Mouse (Mus musculus): ENCODE data around the gene Gpr35. TPM values are rescaled to one million over a fixed set of nuclear protein-coding genes. Genes with fewer than 3 reads are reported as not detected.

The Gpr35 gene
- polyA plus RNA-seq, 1 experiment from 2014 or later = 0.30 TPM

DNA sequence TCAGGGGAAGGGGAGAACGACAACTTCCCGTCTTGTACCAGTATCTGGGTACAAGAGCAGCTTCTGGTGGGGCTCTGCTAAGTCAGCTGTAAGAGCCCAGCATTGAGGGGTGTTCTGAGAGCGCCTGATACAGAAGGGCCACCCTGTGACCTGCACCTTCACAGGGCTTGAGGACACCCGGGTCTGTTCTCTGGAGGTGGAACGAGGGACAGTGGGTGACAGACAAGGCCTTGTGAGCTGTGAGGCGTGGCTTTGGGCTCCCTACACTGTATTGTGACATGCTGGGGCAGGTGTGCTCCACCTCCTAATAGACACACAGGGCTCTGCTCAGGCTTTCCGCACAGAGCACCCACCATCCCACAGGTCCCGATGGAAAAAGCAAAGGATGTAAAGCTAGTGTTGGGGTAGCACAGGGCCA is 38.9 kb upstream of the Gpr35 start:
- Histone ChIP-seq H3K9ac (peak overlapping the region; percentile 88), H3K36me3 (replicated peaks) (peaks cover 15% of the 10 kb centered on the region), H3K9me3 (no peaks in the 10 kb centered on the region), H3K4me2 (peak overlapping the region; percentile 92), H3K4me1 (peaks cover 55% of the 10 kb centered on the region), H3K27ac (peak overlapping the region; percentile 94), H3K4me3 (peak overlapping the region; percentile 63), H3K27me3 (replicated peaks) (no peaks in the 10 kb centered on the region)
- 40% methylated on average over 8 of the region's 8 CpGs for WGBS
- no peak for ATAC-seq (replicated peaks)

DNA sequence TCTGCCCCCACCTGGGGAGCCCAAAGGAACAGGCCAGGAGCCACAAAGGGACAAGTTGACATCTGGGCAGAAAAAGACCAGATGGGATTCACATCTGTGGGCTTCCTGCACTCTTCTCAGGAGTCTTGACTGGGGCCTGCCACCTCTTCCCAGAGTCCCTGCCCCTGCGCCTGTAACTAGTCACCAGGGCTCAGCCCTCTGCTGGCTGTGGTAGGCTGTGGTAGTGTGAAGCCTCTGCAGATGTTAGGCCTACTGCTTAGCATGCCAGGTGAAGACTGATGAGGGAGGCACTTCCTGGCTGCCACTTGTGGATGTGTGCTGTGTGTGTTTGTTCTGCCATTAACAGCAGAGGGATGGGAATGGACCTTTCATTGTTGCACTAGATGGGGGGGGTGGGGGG is 38.4 kb upstream of the Gpr35 start:
- 0 out of 2 replicates have a peak overlapping the region, but pooled peaks have one; percentile 94 for H3K27ac ChIP-seq
- H3K4me1 ChIP-seq = peaks cover 55% of the 10 kb centered on the region
- no peak for ATAC-seq (replicated peaks)
- peak overlapping the region; percentile 88 for H3K9ac ChIP-seq
- no peaks in the 10 kb centered on the region for H3K27me3 ChIP-seq (replicated peaks)
- 52% methylated on average over 1 of the region's 1 CpGs for WGBS
- H3K4me2 ChIP-seq = peak overlapping the region; percentile 92
- no peaks in the 10 kb centered on the region for H3K9me3 ChIP-seq
- H3K4me3 ChIP-seq = peak overlapping the region; percentile 63
- H3K36me3 ChIP-seq (replicated peaks) = peaks cover 18% of the 10 kb centered on the region

DNA sequence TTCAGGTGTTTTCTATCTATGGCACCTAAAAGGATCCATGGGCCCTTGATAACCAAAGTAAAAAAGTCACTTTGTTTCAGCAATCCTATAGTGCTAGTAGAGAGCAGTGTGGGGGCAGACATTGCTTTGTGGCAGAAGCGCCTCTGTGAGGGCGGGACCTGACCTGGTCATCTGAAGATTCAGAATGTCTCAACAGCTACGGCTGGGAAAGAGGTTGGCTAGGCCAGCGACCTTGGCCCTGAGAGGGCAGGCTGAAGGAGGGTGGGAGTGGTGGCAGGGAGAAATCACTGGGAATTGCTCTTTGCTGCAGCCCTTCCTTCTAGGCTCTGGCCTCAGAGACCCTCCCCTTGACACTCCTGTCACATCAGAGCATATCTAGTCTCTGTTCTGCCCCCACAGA is 36.4 kb upstream of the Gpr35 start:
- peaks cover 33% of the 10 kb centered on the region for H3K36me3 ChIP-seq (replicated peaks)
- 89% methylated on average over 4 of the region's 4 CpGs for WGBS
- H3K27ac ChIP-seq = no peak overlapping the region

DNA sequence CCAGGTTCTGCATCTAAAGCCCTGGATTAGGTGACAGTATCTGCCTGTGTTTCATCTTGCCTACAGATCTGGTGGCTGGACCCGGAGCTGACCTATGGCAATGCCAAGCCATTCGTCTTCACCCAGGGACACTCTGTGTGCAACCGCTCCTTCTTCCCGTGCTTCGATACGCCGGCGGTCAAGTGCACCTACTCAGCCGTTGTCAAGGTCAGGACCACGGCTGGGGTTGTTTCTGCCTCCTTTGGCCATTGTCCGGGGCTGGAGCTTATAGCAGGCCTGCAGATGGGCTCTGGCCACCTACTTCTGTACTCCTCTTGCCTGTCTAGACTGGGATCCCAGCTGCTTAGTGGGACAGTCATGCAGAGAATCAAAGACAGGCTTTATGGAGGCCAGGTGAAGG is 35.7 kb upstream of the Gpr35 start:
- H3K9ac ChIP-seq = no peak overlapping the region
- H3K27me3 ChIP-seq (replicated peaks) = no peaks in the 10 kb centered on the region
- WGBS = 96% methylated on average over 11 of the region's 11 CpGs
- H3K9me3 ChIP-seq = no peaks in the 10 kb centered on the region
- H3K4me3 ChIP-seq = no peak overlapping the region
- no peak overlapping the region for H3K4me2 ChIP-seq
- no peak for ATAC-seq (replicated peaks)
- no peak overlapping the region for H3K27ac ChIP-seq
- H3K36me3 ChIP-seq (replicated peaks) = peaks cover 40% of the 10 kb centered on the region
- H3K4me1 ChIP-seq = peaks cover 32% of the 10 kb centered on the region

More for the DNA sequence above, 36.4 kb upstream of the Gpr35 start:
- no peaks in the 10 kb centered on the region for H3K27me3 ChIP-seq (replicated peaks)
- H3K9me3 ChIP-seq = no peaks in the 10 kb centered on the region
- H3K4me2 ChIP-seq = no peak overlapping the region
- H3K4me3 ChIP-seq = no peak overlapping the region
- H3K9ac ChIP-seq = no peak overlapping the region
- no peak for ATAC-seq (replicated peaks)
- peaks cover 40% of the 10 kb centered on the region for H3K4me1 ChIP-seq

DNA sequence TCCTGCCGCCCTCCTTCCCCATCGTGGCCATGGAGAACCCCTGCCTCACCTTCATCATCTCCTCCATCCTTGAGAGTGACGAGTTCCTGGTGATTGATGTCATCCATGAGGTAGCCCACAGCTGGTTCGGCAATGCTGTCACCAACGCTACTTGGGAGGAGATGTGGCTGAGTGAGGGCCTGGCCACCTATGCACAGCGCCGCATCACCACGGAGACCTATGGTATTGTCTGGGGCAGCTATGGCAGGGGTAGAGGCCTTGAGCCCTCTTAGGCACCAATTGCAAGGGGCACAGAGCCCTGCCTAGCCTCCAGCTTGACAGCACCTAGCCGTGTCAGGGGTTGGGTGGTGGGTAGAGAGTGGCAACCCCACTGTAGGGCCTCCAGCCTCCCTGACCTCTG is 33.9 kb upstream of the Gpr35 start:
- Histone ChIP-seq H3K27ac (no peak overlapping the region), H3K36me3 (replicated peaks) (peaks cover 50% of the 10 kb centered on the region), H3K9me3 (no peaks in the 10 kb centered on the region), H3K9ac (no peak overlapping the region), H3K4me3 (no peak overlapping the region), H3K4me1 (peaks cover 24% of the 10 kb centered on the region), H3K27me3 (replicated peaks) (no peaks in the 10 kb centered on the region), H3K4me2 (no peak overlapping the region)
- 96% methylated on average over 9 of the region's 9 CpGs for WGBS
- no peak for ATAC-seq (replicated peaks)

DNA sequence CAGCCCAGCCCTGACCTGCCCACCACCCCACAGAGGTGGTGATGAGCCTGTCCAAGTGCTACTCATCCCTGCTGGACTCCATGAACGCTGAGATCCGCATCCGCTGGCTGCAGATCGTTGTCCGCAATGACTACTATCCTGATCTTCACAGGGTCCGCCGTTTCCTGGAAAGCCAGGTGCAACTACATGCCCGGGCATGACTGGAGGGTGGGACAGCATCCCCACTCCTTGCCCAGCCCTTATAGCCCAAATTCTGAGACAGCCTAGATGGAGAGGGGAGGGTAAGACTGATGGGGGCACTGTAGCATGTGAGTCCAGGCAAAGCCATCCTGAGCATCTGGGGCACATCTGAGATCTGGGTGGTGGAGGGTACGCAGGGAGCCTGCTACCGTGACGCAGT is 31.5 kb upstream of the Gpr35 start:
- H3K4me3 ChIP-seq = no peak overlapping the region
- no peak for ATAC-seq (replicated peaks)
- H3K9ac ChIP-seq = no peak overlapping the region
- H3K36me3 ChIP-seq (replicated peaks) = peaks cover 47% of the 10 kb centered on the region
- no peaks in the 10 kb centered on the region for H3K9me3 ChIP-seq
- no peak overlapping the region for H3K27ac ChIP-seq
- peaks cover 2% of the 10 kb centered on the region; the same call in 1 of the 2 replicates for H3K4me1 ChIP-seq
- no peaks in the 10 kb centered on the region for H3K27me3 ChIP-seq (replicated peaks)
- no peak overlapping the region for H3K4me2 ChIP-seq
- WGBS = 97% methylated on average over 11 of the region's 11 CpGs

DNA sequence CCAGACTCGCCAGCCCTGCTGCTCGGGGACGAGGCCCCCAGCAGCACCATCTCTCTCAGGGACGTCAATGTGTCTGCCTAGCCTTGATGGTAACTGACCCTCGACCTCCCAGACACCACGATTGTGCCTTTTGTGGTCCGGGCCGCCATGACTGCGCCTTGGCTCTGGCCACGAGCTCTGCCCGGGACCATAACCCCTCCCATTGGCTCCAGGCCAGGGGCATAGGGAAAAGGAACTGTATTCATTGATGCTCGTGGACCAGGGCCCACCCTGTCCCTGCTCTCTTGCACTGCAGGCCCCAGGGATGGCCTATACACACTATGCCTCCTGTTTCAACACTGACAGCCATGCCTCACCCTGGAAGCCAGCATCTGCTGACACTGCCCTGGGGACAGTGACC is 30.9 kb upstream of the Gpr35 start:
- Histone ChIP-seq H3K4me3 (no peak overlapping the region), H3K27ac (no peak overlapping the region), H3K4me2 (no peak overlapping the region), H3K9ac (no peak overlapping the region), H3K36me3 (replicated peaks) (peaks cover 47% of the 10 kb centered on the region), H3K27me3 (replicated peaks) (no peaks in the 10 kb centered on the region), H3K4me1 (no peaks in the 10 kb centered on the region), H3K9me3 (no peaks in the 10 kb centered on the region)
- 84% methylated on average over 12 of the region's 12 CpGs for WGBS
- no peak for ATAC-seq (replicated peaks)

DNA sequence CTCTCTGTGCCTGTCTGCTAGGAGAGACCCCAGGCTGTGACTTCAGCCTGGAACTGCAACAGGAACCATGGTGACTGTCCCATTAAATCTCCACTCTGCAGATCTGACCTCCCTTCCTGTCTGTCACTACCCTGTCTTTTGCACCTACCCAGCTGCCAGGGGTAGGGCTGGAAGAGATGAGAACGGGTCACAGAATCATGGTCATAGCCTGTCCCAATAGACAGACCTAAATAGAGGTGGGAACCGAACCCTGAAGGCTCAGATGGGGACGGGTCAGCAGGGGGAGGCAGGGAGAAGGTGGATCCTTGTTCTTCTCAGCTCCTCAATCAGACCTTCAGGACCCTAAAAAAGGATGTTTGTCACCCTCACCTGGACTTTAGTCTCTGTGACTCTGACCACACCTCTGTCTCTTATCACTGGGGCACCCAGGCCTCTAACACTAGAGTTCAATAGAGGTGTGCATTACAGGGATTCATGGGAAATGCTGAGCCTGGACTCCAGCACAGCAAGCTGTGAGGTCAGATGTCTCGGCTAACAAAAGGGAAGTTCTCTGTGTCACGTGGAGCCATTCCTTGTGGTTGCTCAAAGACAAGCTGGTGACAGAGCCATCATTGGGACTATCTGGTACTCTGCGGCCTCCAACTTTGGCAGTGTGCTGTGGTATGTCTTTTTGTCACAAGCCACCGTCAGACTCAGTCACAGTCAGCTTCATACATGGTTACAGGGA is 30.0 kb upstream of the Gpr35 start:
- Histone ChIP-seq H3K27me3 (replicated peaks) (no peaks in the 10 kb centered on the region), H3K36me3 (replicated peaks) (peaks cover 46% of the 10 kb centered on the region), H3K9ac (no peak overlapping the region), H3K4me2 (no peak overlapping the region), H3K4me1 (no peaks in the 10 kb centered on the region), H3K27ac (no peak overlapping the region), H3K4me3 (no peak overlapping the region), H3K9me3 (no peaks in the 10 kb centered on the region)
- no peak for ATAC-seq (replicated peaks)
- 83% methylated on average over 7 of the region's 7 CpGs for WGBS

DNA sequence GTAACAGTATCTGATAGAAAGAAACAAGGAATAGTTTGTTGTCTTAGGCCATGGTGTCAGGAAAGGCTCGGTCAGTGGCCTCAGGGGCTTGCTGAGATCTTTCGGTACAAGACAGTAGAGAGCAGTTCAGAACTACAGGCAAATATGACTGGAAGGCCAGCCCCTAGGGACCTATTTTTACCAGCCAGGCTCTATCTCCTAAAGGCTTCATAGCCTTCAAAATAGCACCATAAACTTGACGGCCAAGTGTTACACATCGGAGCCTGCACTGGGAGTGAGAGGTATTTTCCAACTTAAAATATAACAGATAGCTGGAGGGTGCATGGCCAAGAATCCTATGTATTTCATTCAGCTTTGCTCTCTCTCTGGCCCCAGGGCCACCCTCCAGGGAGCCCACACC is 29.2 kb upstream of the Gpr35 start:
- Histone ChIP-seq H3K27ac (no peak overlapping the region), H3K36me3 (replicated peaks) (peaks cover 38% of the 10 kb centered on the region), H3K4me3 (no peak overlapping the region), H3K27me3 (replicated peaks) (0 out of 2 replicates have a peak, but pooled peaks cover 3% of the 10 kb centered on the region), H3K9me3 (no peaks in the 10 kb centered on the region), H3K9ac (no peak overlapping the region), H3K4me2 (no peak overlapping the region), H3K4me1 (no peaks in the 10 kb centered on the region)
- ATAC-seq (replicated peaks) = no peak
- WGBS = 96% methylated on average over 4 of the region's 4 CpGs

DNA sequence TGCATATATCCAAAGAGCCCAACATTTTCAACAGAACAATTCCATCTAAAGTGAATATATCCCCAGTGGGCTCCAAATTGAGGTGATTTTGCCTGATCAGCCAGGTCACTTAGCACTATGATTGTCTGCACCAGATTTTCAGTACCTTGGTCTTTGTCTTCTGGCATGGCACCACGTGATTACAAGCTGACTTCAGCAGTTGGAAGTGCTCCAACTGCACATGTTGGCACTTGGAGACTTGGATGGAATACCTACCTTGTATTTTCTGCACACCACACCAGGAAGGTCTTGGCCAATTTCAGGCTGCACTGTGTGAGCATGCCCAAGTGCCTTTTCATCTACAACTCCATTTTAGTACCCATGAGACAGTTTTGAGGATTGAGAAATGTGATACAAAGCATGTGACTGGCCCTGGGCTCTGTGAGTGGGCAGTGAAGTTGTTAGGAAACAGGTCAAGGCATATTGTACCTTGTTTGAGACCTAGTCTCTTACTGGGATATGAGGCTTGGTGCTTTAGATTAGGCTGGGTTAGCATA is 20.4 kb upstream of the Gpr35 start:
- no peaks in the 10 kb centered on the region for H3K9me3 ChIP-seq

DNA sequence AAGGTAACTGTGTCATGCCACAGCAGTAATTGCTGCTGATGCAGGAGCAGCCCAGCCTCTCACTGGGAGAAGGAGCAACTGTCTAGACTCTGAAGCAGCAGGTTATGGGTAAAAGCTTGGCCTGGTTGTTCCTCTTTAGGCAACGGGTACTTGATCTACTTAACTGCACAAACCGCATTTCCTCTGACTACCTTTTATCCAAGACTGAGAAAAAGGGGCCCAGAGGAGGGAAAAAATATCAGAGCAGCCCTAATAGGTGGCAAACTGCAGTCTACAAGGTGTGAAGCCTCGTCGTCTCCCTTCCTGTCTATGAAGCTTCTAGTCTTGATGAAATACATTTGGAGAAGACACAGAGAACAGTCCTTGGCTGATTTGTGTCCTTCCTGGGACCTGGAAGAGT is 17.1 kb upstream of the Gpr35 start:
- WGBS = 78% methylated on average over 4 of the region's 4 CpGs
- H3K36me3 ChIP-seq (replicated peaks) = peaks cover 9% of the 10 kb centered on the region; the same call in 1 of the 2 replicates
- H3K4me3 ChIP-seq = peak overlapping the region; percentile 86
- no peaks in the 10 kb centered on the region for H3K9me3 ChIP-seq
- H3K4me2 ChIP-seq = peak overlapping the region; percentile 79
- peak overlapping the region; percentile 88 for H3K9ac ChIP-seq
- peaks cover 4% of the 10 kb centered on the region; the same call in 1 of the 2 replicates for H3K27me3 ChIP-seq (replicated peaks)
- ATAC-seq (replicated peaks) = no peak
- peak overlapping the region; percentile 99 for H3K27ac ChIP-seq
- peaks cover 36% of the 10 kb centered on the region for H3K4me1 ChIP-seq

More for the DNA sequence above, 20.4 kb upstream of the Gpr35 start:
- H3K4me3 ChIP-seq = no peak overlapping the region
- peaks cover 7% of the 10 kb centered on the region; the same call in 1 of the 2 replicates for H3K27me3 ChIP-seq (replicated peaks)
- WGBS = 34% methylated on average over 1 of the region's 1 CpGs
- H3K4me2 ChIP-seq = no peak overlapping the region
- peaks cover 12% of the 10 kb centered on the region for H3K4me1 ChIP-seq
- H3K9ac ChIP-seq = no peak overlapping the region
- no peak for ATAC-seq (replicated peaks)
- H3K36me3 ChIP-seq (replicated peaks) = no peaks in the 10 kb centered on the region
- no peak overlapping the region for H3K27ac ChIP-seq

DNA sequence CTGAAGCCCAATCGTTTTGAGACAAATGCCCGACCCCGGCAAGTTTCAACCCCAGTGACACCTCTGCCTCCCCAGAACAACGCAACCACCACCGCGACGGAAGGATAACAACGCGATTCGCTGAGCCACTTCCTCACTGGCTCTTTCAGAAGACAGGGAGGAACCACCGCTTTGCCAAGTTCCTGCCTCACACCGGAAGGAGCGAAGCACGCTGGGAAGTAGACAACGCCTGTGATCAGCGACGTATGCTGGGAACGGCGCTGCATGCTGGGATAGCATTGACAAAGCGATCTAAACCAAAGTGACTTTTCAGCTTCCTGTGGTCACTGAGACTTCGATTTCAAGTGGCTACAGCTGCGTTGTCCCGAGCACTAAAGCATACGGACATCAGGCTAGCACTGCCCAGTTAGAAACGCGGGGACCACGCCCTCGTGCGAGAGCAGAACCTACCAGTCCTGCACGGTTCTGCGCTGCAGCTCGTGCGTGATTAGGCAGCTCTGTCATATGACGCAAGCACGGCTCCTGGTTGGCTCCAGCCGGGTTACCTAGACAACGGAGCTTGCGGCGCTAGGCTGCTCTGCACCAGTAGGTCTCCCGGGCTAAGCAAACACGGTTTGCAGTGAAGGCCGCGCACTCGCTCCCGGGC is 16.4 kb upstream of the Gpr35 start, which contains the start of gene Capn10:
Gene Capn10 (plus strand): TSS at position 195 of the 646 bp plus-strand sequence.
- peak within 1 kb of the TSS; percentile 88 for H3K9ac ChIP-seq
- WGBS = under 1% methylated on average over 45 of the region's 45 CpGs
- peak; percentile 100 for ATAC-seq (replicated peaks)

More for the DNA sequence above, 16.4 kb upstream of the Gpr35 start, which contains the start of gene Capn10:
- Histone ChIP-seq H3K4me2 (peak within 1 kb of the TSS; percentile 79), H3K36me3 (replicated peaks) (peaks cover 16% of the 10 kb centered on the region; the same call in 1 of the 2 replicates), H3K27me3 (replicated peaks) (peaks cover 3% of the 10 kb centered on the region; the same call in 1 of the 2 replicates), H3K4me3 (peak within 1 kb of the TSS; percentile 86), H3K27ac (peak within 1 kb of the TSS; percentile 99), H3K9me3 (no peaks in the 10 kb centered on the region), H3K4me1 (peaks cover 36% of the 10 kb centered on the region)

Data from midbrain, embryonic 15.5 days (tissue).